Mouse (Mus musculus): ENCODE measurements around the gene Yae1d1. TPM values are rescaled to one million over a fixed set of nuclear protein-coding genes. Genes with fewer than 3 reads are reported as not detected.

Yae1d1 gene
- 36.6 and 37.2 TPM in 2 replicates for polyA plus RNA-seq (2015; fragmentation: Nextera tagmentation; extraction: Ambion mirVana)

GRCm38 (mm10) chr13:17992697-17993514 lies at the start of gene Yae1d1:
TSS of gene Yae1d1 (minus strand) at chr13:17993349.
- peak within 1 kb of the TSS; percentile 81 for H3K4me2 ChIP-seq (replicated peaks; ENCODE audit: low read depth)
- no peaks in the 10 kb centered on the region for H3K4me1 ChIP-seq (replicated peaks; ENCODE audit: control insufficient read depth, insufficient read depth, low read length)
- H3K9me3 ChIP-seq (ENCODE audit: control insufficient read depth), result no peaks in the 10 kb centered on the region
- peak within 1 kb of the TSS; percentile 75 for H3K27ac ChIP-seq (ENCODE audit: low read depth, low read length)
- peaks cover 2% of the 10 kb centered on the region; the same call in 1 of the 2 replicates for H3K36me3 ChIP-seq (ENCODE audit: control insufficient read depth, insufficient read depth)
- peak; percentile 73 for TF ChIP-seq CTCF (IDR thresholded peaks at IDR 0.05; ENCODE audit: low read depth)
- H3K27me3 ChIP-seq (replicated peaks; ENCODE audit: control insufficient read depth, insufficient read depth, low read length), result no peaks in the 10 kb centered on the region
- peak; percentile 95 for ATAC-seq
- WGBS, result under 1% methylated on average over 54 of the region's 54 CpGs
- H3K9ac ChIP-seq (ENCODE audit: low read depth, low read length), result peak within 1 kb of the TSS; percentile 72
- peak within 1 kb of the TSS; percentile 71 for H3K4me3 ChIP-seq (ENCODE audit: low read depth, low read length)

GRCm38 (mm10) chr13:18038814-18039213 lies 45.7 kb upstream of the Yae1d1 start:
- Histone ChIP-seq H3K36me3 (ENCODE audit: control insufficient read depth, insufficient read depth) (no peaks in the 10 kb centered on the region), H3K27ac (ENCODE audit: low read depth, low read length) (no peak overlapping the region), H3K27me3 (replicated peaks; ENCODE audit: control insufficient read depth, insufficient read depth, low read length) (no peaks in the 10 kb centered on the region), H3K9me3 (ENCODE audit: control insufficient read depth) (no peaks in the 10 kb centered on the region), H3K4me1 (replicated peaks; ENCODE audit: control insufficient read depth, insufficient read depth, low read length) (no peaks in the 10 kb centered on the region), H3K9ac (ENCODE audit: low read depth, low read length) (no peak overlapping the region), H3K4me3 (ENCODE audit: low read depth, low read length) (no peak overlapping the region), H3K4me2 (replicated peaks; ENCODE audit: low read depth) (no peak overlapping the region)
- no peak for TF ChIP-seq CTCF (IDR thresholded peaks at IDR 0.05; ENCODE audit: low read depth)
- WGBS, result 60% methylated on average over 2 of the region's 2 CpGs
- ATAC-seq, result no peak

GRCm38 (mm10) chr13:18016604-18017003 lies 23.5 kb upstream of the Yae1d1 start:
- H3K27ac ChIP-seq (ENCODE audit: low read depth, low read length), result no peak overlapping the region
- H3K9ac ChIP-seq (ENCODE audit: low read depth, low read length), result no peak overlapping the region
- 65% methylated on average over 3 of the region's 3 CpGs for WGBS
- H3K9me3 ChIP-seq (ENCODE audit: control insufficient read depth), result no peaks in the 10 kb centered on the region
- no peak overlapping the region for H3K4me3 ChIP-seq (ENCODE audit: low read depth, low read length)
- no peak overlapping the region for H3K4me2 ChIP-seq (replicated peaks; ENCODE audit: low read depth)
- no peaks in the 10 kb centered on the region for H3K27me3 ChIP-seq (replicated peaks; ENCODE audit: control insufficient read depth, insufficient read depth, low read length)
- H3K36me3 ChIP-seq (ENCODE audit: control insufficient read depth, insufficient read depth), result no peaks in the 10 kb centered on the region
- no peak for TF ChIP-seq CTCF (IDR thresholded peaks at IDR 0.05; ENCODE audit: low read depth)
- no peak for ATAC-seq
- H3K4me1 ChIP-seq (replicated peaks; ENCODE audit: control insufficient read depth, insufficient read depth, low read length), result no peaks in the 10 kb centered on the region

- H3K9ac ChIP-seq (ENCODE audit: low read depth, low read length), result no peak overlapping the region
- H3K4me2 ChIP-seq (replicated peaks; ENCODE audit: low read depth), result no peak overlapping the region
- no peaks in the 10 kb centered on the region for H3K27me3 ChIP-seq (replicated peaks; ENCODE audit: control insufficient read depth, insufficient read depth, low read length)
- no peaks in the 10 kb centered on the region for H3K9me3 ChIP-seq (ENCODE audit: control insufficient read depth)
- H3K36me3 ChIP-seq (ENCODE audit: control insufficient read depth, insufficient read depth), result no peaks in the 10 kb centered on the region
- no peak overlapping the region for H3K27ac ChIP-seq (ENCODE audit: low read depth, low read length)
- no peaks in the 10 kb centered on the region for H3K4me1 ChIP-seq (replicated peaks; ENCODE audit: control insufficient read depth, insufficient read depth, low read length)
- no peak overlapping the region for H3K4me3 ChIP-seq (ENCODE audit: low read depth, low read length)
- no peak for TF ChIP-seq CTCF (IDR thresholded peaks at IDR 0.05; ENCODE audit: low read depth)
- WGBS, result 79% methylated on average over 6 of the region's 6 CpGs
- no peak for ATAC-seq
These were observed 20.1 kb upstream of the Yae1d1 start for GRCm38 (mm10) chr13:18013205-18013604.

- no peaks in the 10 kb centered on the region for H3K9me3 ChIP-seq (ENCODE audit: control insufficient read depth)
- 60% methylated on average over 4 of the region's 4 CpGs for WGBS
- no peak overlapping the region for H3K27ac ChIP-seq (ENCODE audit: low read depth, low read length)
- H3K27me3 ChIP-seq (replicated peaks; ENCODE audit: control insufficient read depth, insufficient read depth, low read length), result no peaks in the 10 kb centered on the region
- H3K4me2 ChIP-seq (replicated peaks; ENCODE audit: low read depth), result no peak overlapping the region
- no peaks in the 10 kb centered on the region for H3K4me1 ChIP-seq (replicated peaks; ENCODE audit: control insufficient read depth, insufficient read depth, low read length)
- no peaks in the 10 kb centered on the region for H3K36me3 ChIP-seq (ENCODE audit: control insufficient read depth, insufficient read depth)
- H3K4me3 ChIP-seq (ENCODE audit: low read depth, low read length), result no peak overlapping the region
- ATAC-seq, result no peak
- H3K9ac ChIP-seq (ENCODE audit: low read depth, low read length), result no peak overlapping the region
- TF ChIP-seq CTCF (IDR thresholded peaks at IDR 0.05; ENCODE audit: low read depth), result no peak
These were observed 17.9 kb upstream of the Yae1d1 start for GRCm38 (mm10) chr13:18011055-18011454.

GRCm38 (mm10) chr13:17993515-17993847 lies 332 bp upstream of the Yae1d1 start:
- Histone ChIP-seq H3K27ac (ENCODE audit: low read depth, low read length) (no peak overlapping the region), H3K27me3 (replicated peaks; ENCODE audit: control insufficient read depth, insufficient read depth, low read length) (no peaks in the 10 kb centered on the region), H3K4me1 (replicated peaks; ENCODE audit: control insufficient read depth, insufficient read depth, low read length) (no peaks in the 10 kb centered on the region), H3K4me3 (ENCODE audit: low read depth, low read length) (peak overlapping the region; percentile 71), H3K36me3 (ENCODE audit: control insufficient read depth, insufficient read depth) (peaks cover 2% of the 10 kb centered on the region; the same call in 1 of the 2 replicates), H3K9me3 (ENCODE audit: control insufficient read depth) (no peaks in the 10 kb centered on the region), H3K4me2 (replicated peaks; ENCODE audit: low read depth) (peak overlapping the region; percentile 81), H3K9ac (ENCODE audit: low read depth, low read length) (peak overlapping the region; percentile 72; the same call in 1 of the 2 replicates)
- no peak for TF ChIP-seq CTCF (IDR thresholded peaks at IDR 0.05; ENCODE audit: low read depth)
- ATAC-seq, result peak; percentile 7; the same call in 1 of the 2 replicates
- WGBS, result 36% methylated on average over 7 of the region's 7 CpGs

All from intestine, postnatal 0 days (tissue).